Mouse (Mus musculus): ENCODE results near the gene Lrrc8d.

Lrrc8d gene

GRCm38 (mm10) chr5:105715531-105716124 is 15.9 kb downstream of the Lrrc8d start:
- DNase-seq (ENCODE audit: extremely low spot score, low read depth, low spot score): no peak

- no peak for DNase-seq (ENCODE audit: extremely low spot score, low read depth, low spot score)
Measured at GRCm38 (mm10) chr5:105717294-105717693, 17.5 kb downstream of the Lrrc8d start.

GRCm38 (mm10) chr5:105718138-105718670 is 18.4 kb downstream of the Lrrc8d start:
- DNase-seq (ENCODE audit: extremely low spot score, low read depth, low spot score): no peak

GRCm38 (mm10) chr5:105721267-105721666 is 21.5 kb downstream of the Lrrc8d start:
- no peak for DNase-seq (ENCODE audit: extremely low spot score, low read depth, low spot score)

- DNase-seq (ENCODE audit: extremely low spot score, low read depth, low spot score): no peak
Measured at GRCm38 (mm10) chr5:105722807-105723206, 23.0 kb downstream of the Lrrc8d start.

GRCm38 (mm10) chr5:105730193-105730831 is 30.5 kb downstream of the Lrrc8d start:
- DNase-seq (ENCODE audit: extremely low spot score, low read depth, low spot score): no peak

- no peak for DNase-seq (ENCODE audit: extremely low spot score, low read depth, low spot score)
Measured at GRCm38 (mm10) chr5:105731173-105731626, 31.4 kb downstream of the Lrrc8d start.

GRCm38 (mm10) chr5:105731627-105732432 is 32.1 kb downstream of the Lrrc8d start:
- no peak for DNase-seq (ENCODE audit: extremely low spot score, low read depth, low spot score)

- DNase-seq (ENCODE audit: extremely low spot score, low read depth, low spot score): no peak
Measured at GRCm38 (mm10) chr5:105732433-105732891, 32.7 kb downstream of the Lrrc8d start.

GRCm38 (mm10) chr5:105733226-105733625 is 33.5 kb downstream of the Lrrc8d start:
- no peak for DNase-seq (ENCODE audit: extremely low spot score, low read depth, low spot score)

- no peak for DNase-seq (ENCODE audit: extremely low spot score, low read depth, low spot score)
Measured at GRCm38 (mm10) chr5:105736365-105736764, 36.6 kb downstream of the Lrrc8d start.

GRCm38 (mm10) chr5:105737145-105737544 is 37.4 kb downstream of the Lrrc8d start:
- no peak for DNase-seq (ENCODE audit: extremely low spot score, low read depth, low spot score)

GRCm38 (mm10) chr5:105740437-105740836 is 40.7 kb downstream of the Lrrc8d start:
- DNase-seq (ENCODE audit: extremely low spot score, low read depth, low spot score): no peak

GRCm38 (mm10) chr5:105742641-105743040 is 42.9 kb downstream of the Lrrc8d start:
- DNase-seq (ENCODE audit: extremely low spot score, low read depth, low spot score): no peak

GRCm38 (mm10) chr5:105745324-105745723 is 45.6 kb downstream of the Lrrc8d start:
- no peak for DNase-seq (ENCODE audit: extremely low spot score, low read depth, low spot score)

- no peak for DNase-seq (ENCODE audit: extremely low spot score, low read depth, low spot score)
Measured at GRCm38 (mm10) chr5:105745927-105746454, 46.2 kb downstream of the Lrrc8d start.

GRCm38 (mm10) chr5:105754803-105755202 is 55.0 kb downstream of the Lrrc8d start:
- no peak for DNase-seq (ENCODE audit: extremely low spot score, low read depth, low spot score)

GRCm38 (mm10) chr5:105755491-105755890 is 55.7 kb downstream of the Lrrc8d start:
- no peak for DNase-seq (ENCODE audit: extremely low spot score, low read depth, low spot score)

- DNase-seq (ENCODE audit: extremely low spot score, low read depth, low spot score): no peak
Measured at GRCm38 (mm10) chr5:105757978-105758377, 58.2 kb downstream of the Lrrc8d start.

- DNase-seq (ENCODE audit: extremely low spot score, low read depth, low spot score): no peak
Measured at GRCm38 (mm10) chr5:105758866-105759265, 59.1 kb downstream of the Lrrc8d start.

GRCm38 (mm10) chr5:105761848-105762482 is 62.2 kb downstream of the Lrrc8d start:
- DNase-seq (ENCODE audit: extremely low spot score, low read depth, low spot score): no peak
